Mouse (Mus musculus) forebrain, embryonic 13.5 days (tissue): Measurements from ENCODE around the gene Abcc1. TPM values are rescaled to one million over a fixed set of nuclear protein-coding genes. Genes with fewer than 3 reads are reported as not detected.

ENCODE experiments used
- ATAC-seq: fragments of 200-750 bp; cut with Nextera tagmentation; 2 replicates; pipeline ENCODE4 v1.8.0; 2017
- H3K27ac ChIP-seq: fragments of 300-500 bp; sonication (generic); 2 replicates; pipeline ENCODE4 v1.5.1; 2015; ENCODE audit warnings: inconsistent platforms, mild to moderate bottlenecking, moderate library complexity
- H3K27me3 ChIP-seq: fragments of 300-500 bp; sonication (generic); 2 replicates; pipeline ENCODE4 v1.6.1; 2015; ENCODE audit warnings: mild to moderate bottlenecking, inconsistent platforms
- H3K36me3 ChIP-seq: fragments of 300-500 bp; sonication (generic); 2 replicates; pipeline ENCODE4 v1.6.1; 2015; ENCODE audit warnings: mild to moderate bottlenecking, inconsistent platforms; ENCODE audit not compliant: poor library complexity, severe bottlenecking
- H3K4me1 ChIP-seq: fragments of 300-500 bp; sonication (generic); 2 replicates; pipeline ENCODE4 v1.6.1; 2015; ENCODE audit warnings: inconsistent platforms
- H3K4me2 ChIP-seq: fragments of 300-500 bp; sonication (generic); 2 replicates; pipeline ENCODE4 v1.6.1; 2015; ENCODE audit warnings: inconsistent platforms, mild to moderate bottlenecking, moderate library complexity
- H3K4me3 ChIP-seq: fragments of 300-500 bp; sonication (generic); 2 replicates; pipeline ENCODE4 v1.5.1; 2015; ENCODE audit warnings: mild to moderate bottlenecking, inconsistent platforms
- H3K9ac ChIP-seq: fragments of 300-500 bp; sonication (generic); 2 replicates; pipeline ENCODE4 v1.6.1; 2015; ENCODE audit warnings: mild to moderate bottlenecking, inconsistent platforms
- H3K9me3 ChIP-seq: fragments of 300-500 bp; sonication (generic); replicated peaks from 2 replicates; pipeline ENCODE4 v1.6.1; 2016; ENCODE audit warnings: inconsistent platforms
- WGBS: fragments of 180-500 bp; shearing (Covaris S2); methylation state at CpG from one replicate; pipeline ENCODE4 v1.1.7; 2015; 5-methylcytosine and 5-hydroxymethylcytosine counted together
- polyA plus RNA-seq: library from polyadenylated mRNA; unstranded; fragments of >200 nt; fragmentation: Nextera tagmentation; extraction: Ambion mirVana; gene quantifications from 2 replicates; pipeline ENCODE4 v1.2.1, GENCODE M21; 2015

Gene Abcc1
- polyA plus RNA-seq, 1 experiment from 2014 or later: 8.6 TPM

DNA sequence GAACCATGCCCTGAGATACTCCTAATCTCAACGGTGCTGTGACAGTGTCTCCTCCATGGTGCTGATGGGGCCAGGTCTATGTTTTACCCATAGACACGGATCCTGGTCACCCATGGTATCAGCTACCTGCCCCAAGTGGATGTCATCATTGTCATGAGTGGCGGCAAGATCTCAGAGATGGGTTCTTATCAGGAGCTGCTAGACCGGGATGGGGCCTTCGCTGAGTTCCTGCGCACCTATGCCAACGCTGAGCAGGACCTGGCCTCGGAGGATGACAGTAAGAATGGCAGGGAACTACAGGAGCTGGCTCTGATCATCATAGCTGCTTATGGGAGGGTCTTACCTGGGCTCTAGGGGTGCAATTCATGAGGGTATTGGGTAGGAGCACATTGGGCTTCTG lies 86.9 kb downstream of the Abcc1 start:
- WGBS: 93% methylated on average over 8 of the region's 8 CpGs

DNA sequence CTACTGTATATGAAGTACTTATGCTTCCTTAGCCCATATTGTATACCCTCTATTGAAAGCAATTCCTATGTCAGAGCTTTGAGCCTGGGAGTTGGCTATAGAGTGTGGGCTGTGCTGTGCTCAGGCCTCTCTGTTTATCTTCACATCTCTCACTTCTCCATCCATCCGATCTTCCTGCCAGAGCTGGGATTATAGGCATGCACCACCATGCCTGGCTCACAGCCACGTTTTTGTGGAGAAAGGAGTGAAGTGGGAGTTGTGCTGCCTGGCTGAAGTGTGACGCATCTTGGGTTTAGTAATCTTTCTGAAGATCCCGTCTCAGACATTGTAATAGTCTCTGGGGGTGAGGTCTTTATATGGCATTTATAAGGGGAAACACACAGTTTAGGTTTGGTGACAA lies 88.5 kb downstream of the Abcc1 start:
- Histone ChIP-seq H3K27ac (no peak overlapping the region), H3K36me3 (peaks cover 17% of the 10 kb centered on the region), H3K9me3 (no peaks in the 10 kb centered on the region), H3K9ac (no peak overlapping the region), H3K4me2 (no peak overlapping the region), H3K4me3 (no peak overlapping the region), H3K4me1 (no peaks in the 10 kb centered on the region), H3K27me3 (no peaks in the 10 kb centered on the region)
- ATAC-seq: no peak
- 84% methylated on average over 4 of the region's 4 CpGs for WGBS

More for the DNA sequence above, 86.9 kb downstream of the Abcc1 start:
- no peak for ATAC-seq
- Histone ChIP-seq H3K9ac (no peak overlapping the region), H3K36me3 (peaks cover 19% of the 10 kb centered on the region), H3K4me1 (no peaks in the 10 kb centered on the region), H3K27ac (no peak overlapping the region), H3K4me3 (no peak overlapping the region), H3K27me3 (no peaks in the 10 kb centered on the region), H3K4me2 (no peak overlapping the region), H3K9me3 (no peaks in the 10 kb centered on the region)

DNA sequence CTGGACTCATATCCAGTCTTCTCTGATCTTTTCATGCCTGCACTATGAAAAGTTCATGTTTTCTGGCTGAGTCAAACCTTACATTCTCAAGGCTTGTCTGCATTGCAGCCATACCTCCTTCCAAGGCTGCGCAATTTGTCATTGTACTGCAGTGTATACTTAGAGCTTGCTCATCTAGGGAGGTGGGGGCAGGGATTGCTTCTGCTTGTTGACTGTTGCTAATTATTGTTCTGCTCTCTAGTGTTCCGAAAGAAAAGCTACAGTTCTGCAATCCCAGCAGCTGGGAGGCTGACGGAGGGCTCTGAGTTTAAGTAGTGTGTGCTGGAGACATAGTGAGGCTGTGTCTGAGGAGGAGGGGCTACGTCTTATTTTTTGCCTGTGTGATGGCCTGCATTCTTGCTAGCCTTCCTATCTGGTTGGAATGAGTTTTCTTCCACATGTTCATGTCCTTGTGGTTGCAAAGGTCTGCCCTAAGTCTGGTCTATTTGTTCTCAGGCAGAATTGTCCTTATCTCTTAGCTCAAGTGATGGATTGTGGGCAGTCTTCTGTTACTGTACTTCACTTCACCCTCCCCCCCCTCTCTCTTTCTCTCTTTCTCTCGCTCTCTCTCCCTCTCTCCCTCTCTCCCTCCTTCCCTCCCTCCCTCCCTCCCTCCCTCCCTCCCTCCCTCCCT lies 90.2 kb downstream of the Abcc1 start:
- no peaks in the 10 kb centered on the region for H3K9me3 ChIP-seq
- H3K27me3 ChIP-seq: no peaks in the 10 kb centered on the region
- no peaks in the 10 kb centered on the region for H3K4me1 ChIP-seq
- 0 out of 2 replicates have a peak, but pooled peaks cover 6% of the 10 kb centered on the region for H3K36me3 ChIP-seq
- no peak overlapping the region for H3K9ac ChIP-seq
- no peak overlapping the region for H3K4me3 ChIP-seq
- H3K4me2 ChIP-seq: no peak overlapping the region
- WGBS: 64% methylated on average over 5 of the region's 5 CpGs
- no peak overlapping the region for H3K27ac ChIP-seq
- ATAC-seq: peak; percentile 33; the same call in 1 of the 2 replicates

DNA sequence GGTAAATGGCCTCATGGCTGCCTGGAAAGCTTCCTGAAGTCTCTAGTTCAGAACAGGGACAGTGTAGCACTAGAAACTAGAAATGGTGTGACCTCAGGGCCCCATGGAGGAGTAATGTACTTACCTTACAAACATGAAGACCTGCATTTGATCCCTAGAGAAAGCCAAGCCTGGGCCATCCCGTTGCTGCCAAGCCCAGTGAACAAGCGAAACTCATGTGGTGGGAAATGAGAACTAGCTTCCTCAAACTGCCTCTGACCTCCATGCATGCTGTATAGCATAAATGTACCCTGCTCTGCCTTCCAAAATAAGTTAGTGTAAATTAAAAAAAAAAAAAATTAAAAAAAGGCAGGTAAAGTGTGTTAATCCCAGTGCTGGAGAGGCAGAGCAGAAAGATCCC lies 101.2 kb downstream of the Abcc1 start:
- WGBS: 94% methylated on average over 2 of the region's 2 CpGs
- H3K4me2 ChIP-seq: no peak overlapping the region
- no peaks in the 10 kb centered on the region for H3K4me1 ChIP-seq
- ATAC-seq: no peak
- peaks cover 63% of the 10 kb centered on the region for H3K36me3 ChIP-seq
- no peaks in the 10 kb centered on the region for H3K27me3 ChIP-seq
- no peak overlapping the region for H3K9ac ChIP-seq
- H3K27ac ChIP-seq: no peak overlapping the region
- H3K4me3 ChIP-seq: no peak overlapping the region
- H3K9me3 ChIP-seq: no peaks in the 10 kb centered on the region

DNA sequence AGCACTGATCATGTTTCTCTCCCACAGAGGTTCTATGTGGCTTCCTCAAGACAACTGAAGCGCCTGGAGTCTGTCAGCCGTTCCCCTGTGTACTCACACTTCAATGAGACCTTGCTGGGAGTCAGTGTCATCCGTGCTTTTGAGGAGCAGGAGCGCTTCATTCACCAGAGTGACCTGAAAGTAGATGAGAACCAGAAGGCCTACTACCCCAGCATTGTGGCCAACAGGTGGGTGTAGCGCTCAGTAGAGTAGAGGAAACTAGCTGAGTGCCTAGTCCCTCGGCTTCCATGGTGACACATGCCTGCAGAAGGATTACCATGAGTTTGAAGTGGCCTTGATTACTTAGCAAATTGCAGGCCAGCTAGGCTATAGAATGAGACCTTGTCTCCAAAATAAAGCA lies 103.7 kb downstream of the Abcc1 start:
- no peak for ATAC-seq
- Histone ChIP-seq H3K27ac (no peak overlapping the region), H3K4me1 (no peaks in the 10 kb centered on the region), H3K27me3 (no peaks in the 10 kb centered on the region), H3K9me3 (no peaks in the 10 kb centered on the region), H3K36me3 (peaks cover 60% of the 10 kb centered on the region), H3K4me3 (no peak overlapping the region), H3K9ac (no peak overlapping the region), H3K4me2 (no peak overlapping the region)
- 93% methylated on average over 6 of the region's 6 CpGs for WGBS

DNA sequence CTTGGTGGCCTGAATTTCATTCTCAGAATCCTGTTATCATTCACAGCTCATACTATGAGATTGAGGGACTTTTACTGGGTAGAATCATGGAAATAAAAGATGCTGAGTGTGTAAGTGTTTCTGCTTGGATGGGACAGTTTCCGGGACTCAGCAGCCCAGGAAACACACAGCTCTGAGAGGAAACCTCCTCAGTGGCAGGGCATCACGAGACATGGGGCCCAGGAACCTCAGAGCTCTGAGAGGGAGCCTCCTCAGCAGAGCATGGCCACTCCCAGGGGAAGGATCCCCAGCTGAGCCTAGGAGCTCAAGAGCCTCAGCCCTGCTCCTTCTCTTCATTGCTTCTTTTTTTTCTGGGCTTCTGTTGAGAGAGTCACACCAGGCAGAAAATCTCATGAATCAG lies 107.0 kb downstream of the Abcc1 start:
- no peak overlapping the region for H3K9ac ChIP-seq
- H3K27ac ChIP-seq: no peak overlapping the region
- no peaks in the 10 kb centered on the region for H3K9me3 ChIP-seq
- no peak overlapping the region for H3K4me2 ChIP-seq
- H3K27me3 ChIP-seq: no peaks in the 10 kb centered on the region
- ATAC-seq: no peak
- H3K4me1 ChIP-seq: no peaks in the 10 kb centered on the region
- 85% methylated on average over 2 of the region's 2 CpGs for WGBS
- no peak overlapping the region for H3K4me3 ChIP-seq
- peaks cover 69% of the 10 kb centered on the region for H3K36me3 ChIP-seq

DNA sequence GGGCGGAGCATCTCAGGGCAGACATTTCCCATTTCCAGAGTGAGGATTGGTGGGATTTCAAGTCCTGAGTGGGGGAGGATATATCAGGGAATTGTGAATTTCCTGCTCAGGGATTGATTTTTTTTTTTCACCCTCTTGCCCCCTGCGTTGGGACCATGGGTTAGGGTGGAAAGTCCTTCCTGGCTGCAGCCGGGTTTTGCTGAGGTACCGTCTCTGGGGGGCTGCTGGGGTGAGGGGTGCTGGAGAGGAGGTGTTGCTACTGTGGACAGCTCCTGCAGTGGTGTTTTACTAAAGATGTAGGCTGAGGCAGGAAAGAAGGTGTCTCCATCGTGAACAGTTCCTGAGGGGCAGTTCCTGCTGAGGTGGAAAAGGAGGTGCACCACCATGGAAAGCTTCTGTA lies 107.5 kb downstream of the Abcc1 start:
- no peaks in the 10 kb centered on the region for H3K27me3 ChIP-seq
- no peaks in the 10 kb centered on the region for H3K9me3 ChIP-seq
- H3K36me3 ChIP-seq: peaks cover 73% of the 10 kb centered on the region
- no peak overlapping the region for H3K9ac ChIP-seq
- 92% methylated on average over 5 of the region's 5 CpGs for WGBS
- no peak overlapping the region for H3K4me3 ChIP-seq
- no peak overlapping the region for H3K27ac ChIP-seq
- no peak for ATAC-seq
- no peaks in the 10 kb centered on the region for H3K4me1 ChIP-seq
- no peak overlapping the region for H3K4me2 ChIP-seq

DNA sequence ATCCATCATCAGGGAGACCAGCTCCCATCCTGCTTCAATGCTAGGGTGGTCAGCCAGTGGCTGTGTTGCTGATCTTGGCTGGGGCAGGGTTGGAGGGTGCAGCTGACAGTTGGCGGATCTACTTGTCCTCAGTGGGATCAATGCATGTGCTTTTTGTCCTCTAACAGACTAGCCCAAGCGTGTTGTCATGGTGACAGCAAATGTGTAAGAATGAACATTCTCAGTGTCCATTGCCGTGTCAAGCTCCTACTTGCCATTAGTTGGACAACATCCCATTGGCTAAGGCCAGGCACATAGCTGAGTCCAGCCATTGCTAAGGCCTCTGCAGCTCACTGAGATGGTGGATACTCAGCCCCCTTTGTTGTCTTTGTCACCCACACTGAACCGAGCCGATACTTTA lies 110.8 kb downstream of the Abcc1 start:
- 86% methylated on average over 5 of the region's 5 CpGs for WGBS
- H3K4me1 ChIP-seq: no peaks in the 10 kb centered on the region
- H3K4me3 ChIP-seq: no peak overlapping the region
- no peak overlapping the region for H3K4me2 ChIP-seq
- no peaks in the 10 kb centered on the region for H3K27me3 ChIP-seq
- no peaks in the 10 kb centered on the region for H3K9me3 ChIP-seq
- H3K27ac ChIP-seq: no peak overlapping the region
- no peak for ATAC-seq
- no peak overlapping the region for H3K9ac ChIP-seq
- peaks cover 57% of the 10 kb centered on the region for H3K36me3 ChIP-seq

DNA sequence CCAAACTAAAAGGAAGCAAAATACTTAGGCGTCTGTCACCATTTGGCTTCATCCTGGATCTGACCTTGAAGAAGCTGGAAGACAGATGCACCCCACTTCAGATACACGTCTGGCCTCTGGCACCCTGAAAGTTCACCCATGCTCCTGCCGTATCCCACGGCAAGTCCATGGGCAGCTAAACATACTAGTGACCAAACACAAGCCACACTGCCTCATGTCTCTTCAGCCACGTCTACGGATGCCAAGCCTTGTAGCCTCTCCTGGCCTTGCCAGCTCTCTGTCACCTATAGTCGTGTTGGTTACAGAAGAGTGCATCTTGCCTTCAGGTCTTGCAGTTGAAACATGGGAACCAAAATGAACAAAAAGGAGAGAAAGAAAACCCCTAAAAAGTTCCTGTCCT lies 112.3 kb downstream of the Abcc1 start:
- H3K9ac ChIP-seq: no peak overlapping the region
- ATAC-seq: no peak
- H3K4me2 ChIP-seq: no peak overlapping the region
- H3K4me3 ChIP-seq: no peak overlapping the region
- no peak overlapping the region for H3K27ac ChIP-seq
- no peaks in the 10 kb centered on the region for H3K27me3 ChIP-seq
- no peaks in the 10 kb centered on the region for H3K9me3 ChIP-seq
- 93% methylated on average over 7 of the region's 7 CpGs for WGBS
- H3K4me1 ChIP-seq: no peaks in the 10 kb centered on the region
- peaks cover 44% of the 10 kb centered on the region for H3K36me3 ChIP-seq

DNA sequence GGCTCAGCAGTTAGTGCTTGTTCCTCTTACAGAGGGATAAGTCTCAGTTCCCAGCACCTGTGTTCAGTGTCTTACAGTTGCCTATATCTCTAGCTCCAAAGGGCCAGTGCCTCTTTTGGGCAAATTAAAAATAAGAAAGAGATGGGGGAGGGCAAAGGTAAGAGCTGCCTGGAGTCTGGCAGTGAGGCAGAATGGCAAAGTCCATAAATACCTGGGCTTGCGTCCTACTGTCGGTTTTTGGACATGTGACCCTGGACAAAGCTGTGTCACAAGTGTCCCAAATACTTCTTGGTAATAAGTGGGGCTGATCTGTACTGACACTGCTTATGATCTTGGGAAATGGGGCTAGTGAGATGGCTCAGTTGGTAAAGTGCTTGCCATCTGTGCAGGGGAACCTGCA lies 113.6 kb downstream of the Abcc1 start:
- Histone ChIP-seq H3K27me3 (no peaks in the 10 kb centered on the region), H3K4me3 (no peak overlapping the region), H3K36me3 (peaks cover 38% of the 10 kb centered on the region), H3K4me2 (no peak overlapping the region), H3K4me1 (no peaks in the 10 kb centered on the region), H3K9me3 (no peaks in the 10 kb centered on the region), H3K9ac (no peak overlapping the region), H3K27ac (no peak overlapping the region)
- 100% methylated on average over 2 of the region's 2 CpGs for WGBS
- no peak for ATAC-seq

DNA sequence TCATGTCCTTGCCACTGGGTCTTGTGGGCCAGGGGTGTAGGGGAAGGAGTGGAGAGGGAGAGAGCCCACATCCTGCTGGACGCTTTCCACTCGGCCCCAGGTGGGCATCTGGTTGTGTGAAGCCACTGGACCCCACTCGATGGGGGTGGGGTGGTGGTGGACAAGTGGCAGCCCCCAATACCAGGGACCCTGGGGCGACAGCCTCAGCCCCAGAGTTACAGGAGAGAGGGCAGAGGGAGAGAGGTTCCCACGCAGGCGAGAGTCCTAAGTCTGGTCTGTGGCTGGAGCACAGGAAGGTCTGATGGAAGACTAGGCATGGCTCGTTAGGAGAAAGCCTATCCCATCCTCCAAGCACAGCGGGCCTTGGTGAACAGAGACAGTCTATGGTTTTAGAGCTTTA lies 114.7 kb downstream of the Abcc1 start:
- Histone ChIP-seq H3K36me3 (peaks cover 31% of the 10 kb centered on the region), H3K27ac (no peak overlapping the region), H3K4me3 (no peak overlapping the region), H3K4me1 (no peaks in the 10 kb centered on the region), H3K4me2 (no peak overlapping the region), H3K9ac (no peak overlapping the region), H3K27me3 (no peaks in the 10 kb centered on the region), H3K9me3 (no peaks in the 10 kb centered on the region)
- ATAC-seq: no peak
- 88% methylated on average over 8 of the region's 8 CpGs for WGBS

DNA sequence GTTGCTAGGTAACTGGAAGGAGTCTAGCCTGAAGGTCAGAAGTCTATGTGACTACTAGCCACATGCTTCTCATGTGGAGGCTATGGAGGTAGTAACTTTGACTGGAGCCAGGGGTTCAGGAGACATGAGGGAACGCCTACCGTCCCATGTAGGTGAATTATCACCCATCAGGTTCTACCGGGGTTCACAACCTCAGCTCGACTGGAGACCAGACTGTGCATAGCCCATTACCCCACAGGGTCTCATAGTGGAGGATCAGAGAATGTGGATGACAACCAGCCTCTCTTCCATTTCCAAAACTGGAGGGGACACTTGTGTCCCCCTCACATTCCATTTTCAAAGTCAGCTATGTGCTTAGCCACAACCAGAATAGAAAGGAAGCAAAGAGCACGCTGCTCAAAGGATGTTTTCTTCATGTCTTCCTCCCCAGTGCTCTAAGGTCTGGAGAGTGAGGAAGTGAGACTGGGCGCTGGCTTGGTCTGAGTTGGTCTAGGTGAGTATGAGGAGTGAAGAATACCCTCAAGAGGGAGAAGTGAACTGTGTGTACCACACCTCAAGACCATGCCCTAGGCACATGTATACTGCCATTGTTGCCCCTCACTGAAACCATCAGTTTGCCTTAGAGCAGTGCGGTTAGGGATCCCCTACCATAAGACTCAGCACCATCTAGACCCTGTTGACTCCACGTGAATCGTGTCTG lies 115.5 kb downstream of the Abcc1 start:
- H3K9me3 ChIP-seq: no peaks in the 10 kb centered on the region
- H3K27ac ChIP-seq: no peak overlapping the region
- WGBS: 91% methylated on average over 9 of the region's 9 CpGs
- ATAC-seq: no peak
- H3K4me1 ChIP-seq: no peaks in the 10 kb centered on the region
- H3K4me3 ChIP-seq: no peak overlapping the region
- H3K36me3 ChIP-seq: peaks cover 26% of the 10 kb centered on the region
- H3K27me3 ChIP-seq: no peaks in the 10 kb centered on the region
- H3K4me2 ChIP-seq: no peak overlapping the region
- no peak overlapping the region for H3K9ac ChIP-seq
